Mouse (Mus musculus): ENCODE results near the gene Cnn2.
"Not testable (repeated sequence)": the region's sequence is repeated elsewhere in the genome, so short reads cannot be mapped to it uniquely, and the experiment has no call there.

The Cnn2 gene

DNA sequence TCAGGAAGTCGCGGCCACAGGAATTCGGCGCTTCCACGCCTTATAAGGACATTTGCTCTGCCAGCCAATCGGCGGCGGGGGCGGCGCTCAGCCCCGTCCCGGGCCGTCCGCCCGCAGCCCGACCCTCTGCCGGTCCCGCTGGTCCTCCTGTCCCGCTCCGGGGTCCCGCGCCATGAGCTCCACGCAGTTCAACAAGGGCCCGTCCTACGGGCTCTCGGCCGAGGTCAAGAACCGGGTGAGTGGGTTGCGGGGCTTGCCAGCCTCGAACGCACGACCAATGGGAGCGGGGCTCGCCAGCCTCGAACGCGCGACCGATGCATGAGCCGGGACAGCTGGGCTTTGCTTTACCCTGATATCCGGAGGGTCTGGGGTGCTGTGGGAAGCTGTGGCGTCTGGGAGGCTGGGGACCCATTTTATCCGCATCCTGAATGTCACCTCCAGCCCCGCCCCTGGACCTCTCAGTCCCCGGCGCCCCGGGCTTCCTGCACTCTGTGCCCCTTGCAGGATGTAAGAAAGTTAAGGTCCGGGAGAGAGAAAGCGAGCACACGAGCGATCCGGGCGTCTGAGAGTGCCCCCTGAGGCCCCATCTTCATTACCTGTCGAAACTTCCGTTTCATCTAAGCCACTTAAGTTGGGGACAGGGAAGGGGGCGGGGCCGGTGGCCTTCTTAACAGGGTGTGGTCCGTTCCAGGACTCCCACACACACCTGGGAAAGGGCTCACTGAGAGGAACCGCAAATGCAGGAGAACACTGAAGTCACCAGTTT, at the start of gene Cnn2:
Gene Cnn2, plus strand, starts transcription at position 79 of the 766 bp plus-strand sequence.
- no peak for DNase-seq (ENCODE audit: low spot score in 2 of 2)

DNA sequence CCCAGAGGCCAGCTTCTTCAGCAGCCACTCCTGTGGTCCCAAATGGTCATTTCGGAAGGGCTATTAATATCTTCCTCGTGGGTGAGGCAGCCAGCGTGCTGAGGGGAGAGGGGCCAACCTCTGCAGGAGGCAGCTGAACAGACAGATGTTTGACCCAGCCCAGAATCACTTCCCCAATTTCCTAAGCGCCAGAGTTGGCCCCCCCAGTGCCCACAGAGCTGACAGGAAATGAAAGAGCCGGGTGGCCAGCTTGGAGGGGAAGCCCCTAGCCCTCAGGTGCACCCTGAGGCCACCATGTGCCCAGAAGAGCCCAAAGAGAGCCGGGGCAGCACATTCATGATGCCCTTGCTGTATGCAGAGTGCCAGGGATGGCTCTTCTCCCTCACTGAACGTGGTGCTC, 47.6 kb upstream of the Cnn2 start:
- no peak for DNase-seq (ENCODE audit: low spot score in 2 of 2)

DNA sequence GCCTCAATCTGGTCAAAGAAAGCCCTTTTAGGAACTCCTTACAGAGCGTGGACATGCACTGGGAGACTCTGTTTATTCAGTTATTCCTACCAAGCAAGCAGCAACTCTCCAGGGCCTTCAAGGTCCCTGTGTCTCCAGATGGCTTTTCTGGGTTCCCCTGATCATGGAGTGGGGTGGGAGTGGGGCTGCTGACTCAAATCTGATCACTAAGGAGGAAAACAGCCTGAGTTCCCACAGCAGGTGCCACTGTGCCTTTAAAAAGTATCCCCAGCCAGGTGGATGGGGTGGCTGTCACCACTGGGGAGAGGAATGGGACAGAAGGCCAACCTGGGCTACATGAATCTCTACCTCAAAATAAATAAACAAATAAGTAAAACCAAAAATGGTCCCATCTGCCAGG, 45.4 kb upstream of the Cnn2 start:
- DNase-seq (ENCODE audit: low spot score in 2 of 2): no peak

- no peak for DNase-seq (ENCODE audit: low spot score in 2 of 2)
Measured at GRCm38 (mm10) chr10:79943471-79943901, 44.9 kb upstream of the Cnn2 start.

GRCm38 (mm10) chr10:79945507-79946234, 42.7 kb upstream of the Cnn2 start:
- DNase-seq (ENCODE audit: low spot score in 2 of 2): no peak

GRCm38 (mm10) chr10:79946752-79947322, 41.5 kb upstream of the Cnn2 start:
- no peak for DNase-seq (ENCODE audit: low spot score in 2 of 2)

- DNase-seq (ENCODE audit: low spot score in 2 of 2): no peak
Measured at GRCm38 (mm10) chr10:79947502-79947901, 40.9 kb upstream of the Cnn2 start.

GRCm38 (mm10) chr10:79949873-79950272, 38.5 kb upstream of the Cnn2 start:
- DNase-seq (ENCODE audit: low spot score in 2 of 2): no peak

- DNase-seq (ENCODE audit: low spot score in 2 of 2): no peak
Measured at GRCm38 (mm10) chr10:79950661-79951060, 37.7 kb upstream of the Cnn2 start.

- peak in 1 of 2 experiments; percentile 28 for DNase-seq (ENCODE audit: low spot score in 2 of 2)
Measured at GRCm38 (mm10) chr10:79953946-79954345, 34.4 kb upstream of the Cnn2 start.

DNA sequence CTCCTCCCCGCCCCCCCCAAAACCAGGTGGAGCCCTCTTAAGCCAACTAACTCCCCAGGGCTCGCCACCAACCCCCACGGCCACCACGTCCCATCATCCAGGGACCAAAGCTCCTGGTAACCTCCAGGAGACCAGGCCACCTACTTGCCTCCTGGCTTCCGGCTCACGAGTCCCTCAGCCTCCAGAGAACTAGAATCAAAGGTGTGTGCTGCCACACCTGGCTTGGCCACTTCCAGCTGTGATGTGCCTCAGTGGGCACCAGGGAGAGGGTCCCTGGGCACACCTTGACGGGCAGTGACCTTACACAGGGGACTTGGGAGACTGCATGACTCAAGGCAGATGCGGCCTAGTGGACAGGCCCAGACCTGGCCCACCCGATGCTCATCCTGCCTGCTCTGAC, 32.7 kb upstream of the Cnn2 start:
- no peak for DNase-seq (ENCODE audit: low spot score in 2 of 2)

DNA sequence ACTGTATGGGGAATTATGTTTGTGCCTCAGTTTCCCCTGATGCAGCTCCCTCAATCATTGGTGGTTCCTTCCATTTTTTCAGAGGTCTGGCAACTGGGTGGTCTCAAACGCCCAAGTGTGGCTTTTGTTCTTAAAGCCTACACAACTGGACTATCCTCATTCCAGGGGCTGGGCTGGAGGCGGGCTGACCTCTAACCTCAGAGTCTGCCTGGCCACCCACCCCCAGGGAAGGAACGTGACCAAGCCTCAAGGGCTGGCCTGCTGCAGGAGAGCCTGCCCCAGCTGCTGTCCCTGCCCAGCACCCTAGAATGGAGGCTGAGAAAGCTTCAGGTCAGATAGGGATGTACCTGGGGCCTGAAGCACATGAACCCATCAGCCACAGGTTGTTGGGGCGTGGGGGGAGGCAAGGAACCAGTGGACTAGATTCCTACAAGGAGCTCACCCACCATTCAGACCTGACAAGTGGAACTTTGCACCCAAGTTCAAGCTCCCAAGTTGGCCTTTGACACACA, 31.7 kb upstream of the Cnn2 start:
- no peak for DNase-seq (ENCODE audit: low spot score in 2 of 2)

DNA sequence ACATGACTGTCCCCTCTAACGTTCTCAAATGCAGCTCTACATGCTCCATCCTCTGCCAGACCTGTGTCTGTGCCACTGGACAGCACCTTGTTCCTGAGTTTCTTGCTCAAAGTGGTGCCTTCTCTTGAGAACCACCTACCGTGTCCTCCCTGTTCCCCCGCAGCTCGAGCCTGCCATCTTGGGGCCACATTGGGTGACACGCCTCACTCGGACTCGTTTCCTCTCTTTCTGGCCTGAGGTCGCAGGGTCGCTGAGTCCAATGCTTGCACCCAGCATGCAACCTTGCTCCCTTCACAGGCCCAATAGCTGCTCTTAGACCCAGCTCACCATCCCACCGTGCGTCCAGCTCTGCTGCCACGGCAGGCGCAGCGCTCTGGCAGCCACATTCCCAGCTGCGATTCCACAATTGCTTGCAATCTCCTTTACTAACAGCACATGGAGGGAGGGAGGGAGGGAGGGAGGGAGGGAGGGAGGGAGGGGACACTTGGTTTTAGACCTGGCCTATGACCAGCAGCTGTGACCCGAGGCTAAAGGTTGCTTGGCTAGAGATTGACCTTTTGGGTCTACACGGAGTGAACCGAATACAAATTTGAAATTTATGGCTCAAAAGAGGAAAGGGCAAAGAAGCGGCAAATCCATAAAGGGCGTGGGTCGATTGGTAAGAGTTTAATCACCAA, 30.1 kb upstream of the Cnn2 start:
- peak; percentile 69 to 82 for DNase-seq (ENCODE audit: low spot score in 2 of 2)

GRCm38 (mm10) chr10:79959412-79959811, 29.0 kb upstream of the Cnn2 start:
- not testable (repeated sequence) for DNase-seq (ENCODE audit: low spot score in 2 of 2)

DNA sequence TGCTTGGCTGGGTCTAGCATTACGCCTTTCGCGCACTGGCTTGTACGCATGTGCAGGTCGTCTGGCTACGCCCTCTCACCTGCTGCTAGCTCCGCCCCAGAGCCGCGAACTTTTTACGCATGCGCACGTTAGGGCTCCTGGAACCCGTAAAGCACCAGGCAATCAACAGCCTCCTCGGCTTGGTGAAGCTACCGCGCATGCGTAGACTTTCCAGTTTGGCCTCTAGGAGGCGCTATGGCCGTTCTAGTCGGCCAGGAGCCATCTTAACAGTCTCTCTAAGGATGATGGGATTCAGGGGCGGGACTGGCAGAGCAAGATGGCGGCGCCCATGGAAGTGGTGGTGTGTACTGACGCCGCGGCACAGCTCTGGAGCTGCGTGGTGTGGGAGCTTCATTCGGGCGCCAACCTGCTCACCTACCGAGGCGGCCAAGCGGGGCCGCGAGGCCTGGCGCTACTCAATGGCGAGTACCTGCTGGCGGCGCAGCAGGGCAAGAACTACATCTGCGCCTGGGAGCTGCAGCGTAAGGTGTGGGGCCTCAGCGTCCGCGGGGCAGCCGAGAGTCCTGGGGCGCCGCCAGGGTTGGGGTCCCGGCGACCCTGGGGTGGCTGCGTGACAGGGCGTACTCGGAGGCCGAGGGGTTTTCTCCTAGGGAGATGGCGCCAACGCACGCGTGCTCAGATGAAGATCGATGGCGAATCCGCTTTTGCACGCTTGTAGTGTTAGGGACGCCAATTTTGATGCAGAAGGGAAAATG, 28.4 kb upstream of the Cnn2 start, which contains the start of gene Wdr18:
Gene Wdr18, plus strand, starts transcription at position 306 of the 755 bp plus-strand sequence.
- peak; percentile 100 for DNase-seq (ENCODE audit: low spot score in 2 of 2)

- no peak for DNase-seq (ENCODE audit: low spot score in 2 of 2)
Measured at GRCm38 (mm10) chr10:79960671-79961294, 27.6 kb upstream of the Cnn2 start.

- DNase-seq (ENCODE audit: low spot score in 2 of 2): no peak
Measured at GRCm38 (mm10) chr10:79964727-79965126, 23.7 kb upstream of the Cnn2 start.

DNA sequence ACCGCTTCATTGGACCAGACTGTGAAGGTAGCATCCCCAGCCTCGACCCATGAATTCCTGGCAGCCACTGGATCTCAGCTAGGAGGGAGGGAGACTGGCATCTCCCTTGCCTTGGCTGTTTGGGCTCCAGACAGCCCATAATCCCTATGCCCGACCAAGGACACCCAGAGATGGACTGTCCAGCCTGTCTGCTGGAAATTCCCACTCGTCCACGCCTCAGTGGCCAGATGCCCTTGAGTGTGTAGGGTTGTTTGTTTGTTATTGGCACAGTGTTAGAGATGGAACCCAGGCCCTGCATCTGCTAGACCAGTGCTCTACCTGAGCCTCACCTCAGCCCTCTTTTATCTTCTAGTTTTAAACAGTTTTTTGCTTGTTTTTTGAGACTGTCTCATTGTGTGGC, 23.1 kb upstream of the Cnn2 start:
- no peak for DNase-seq (ENCODE audit: low spot score in 2 of 2)

GRCm38 (mm10) chr10:79966886-79967400, 21.4 kb upstream of the Cnn2 start:
- no peak for DNase-seq (ENCODE audit: low spot score in 2 of 2)

DNA sequence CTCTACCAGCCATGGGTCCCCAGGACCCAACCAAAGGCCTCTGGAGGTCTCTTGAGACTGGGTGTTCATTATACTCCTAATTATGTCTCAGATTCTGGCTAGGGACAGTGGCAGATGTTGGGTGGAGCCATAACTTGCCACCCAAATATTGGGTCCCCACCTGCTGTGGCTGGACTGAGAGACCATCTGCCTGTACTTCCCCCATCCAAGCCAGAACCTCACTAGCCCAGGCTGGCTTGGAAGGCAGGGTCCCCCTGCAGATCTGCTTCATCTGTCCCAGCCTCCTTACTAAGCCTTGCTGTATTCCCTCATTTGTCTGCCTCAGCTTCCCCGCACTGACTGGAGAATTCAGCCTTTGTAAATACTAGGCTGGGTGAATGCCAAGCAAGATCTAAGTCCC, 20.2 kb upstream of the Cnn2 start:
- DNase-seq (ENCODE audit: low spot score in 2 of 2): no peak
